Mouse (Mus musculus) testis, adult 2 months (tissue): Measurements from ENCODE around the gene Gas8. TPM values are rescaled to one million over a fixed set of nuclear protein-coding genes. Genes with fewer than 3 reads are reported as not detected.

Experiments
- polyA plus RNA-seq: library from polyadenylated mRNA; depleted of rRNA; stranded (reverse); fragments of >200 nt; gene quantifications from 2 replicates; pipeline ENCODE4 v1.2.3, GENCODE M21; 2012; rRNA removed

Gas8 gene
- polyA plus RNA-seq, 1 experiment, result 54.7 TPM

Other genes with a start within 250 kb of the Gas8 start
- gene Fanca, start 200.3 kb upstream of the Gas8 start, polyA plus RNA-seq, result 37.3 and 48.1 TPM in 2 replicates
- 26.0 and 27.4 TPM in 2 replicates for gene Spire2, start 186.1 kb upstream of the Gas8 start, polyA plus RNA-seq
- gene Tcf25, start 145.1 kb upstream of the Gas8 start, polyA plus RNA-seq, result 39.4 and 41.8 TPM in 2 replicates
- gene Mc1r, start 111.7 kb upstream of the Gas8 start, polyA plus RNA-seq, result 0.02 and 0.15 TPM in 2 replicates
- gene Tubb3, start 107.4 kb upstream of the Gas8 start, polyA plus RNA-seq, result 43.5 and 48.7 TPM in 2 replicates
- 3.5 and 3.7 TPM in 2 replicates for gene Def8, start 95.3 kb upstream of the Gas8 start, polyA plus RNA-seq
- gene Afg3l1, start 40.9 kb upstream of the Gas8 start, polyA plus RNA-seq, result 29.5 and 30.4 TPM in 2 replicates
- gene Dbndd1, start 3.4 kb upstream of the Gas8 start, polyA plus RNA-seq, result 51.9 and 52.5 TPM in 2 replicates
- 5.8 and 7.6 TPM in 2 replicates for gene Rhou, start 135.1 kb downstream of the Gas8 start, polyA plus RNA-seq